ENCODE assay signal across 9 mouse cellular contexts in the genomic region with DNA sequence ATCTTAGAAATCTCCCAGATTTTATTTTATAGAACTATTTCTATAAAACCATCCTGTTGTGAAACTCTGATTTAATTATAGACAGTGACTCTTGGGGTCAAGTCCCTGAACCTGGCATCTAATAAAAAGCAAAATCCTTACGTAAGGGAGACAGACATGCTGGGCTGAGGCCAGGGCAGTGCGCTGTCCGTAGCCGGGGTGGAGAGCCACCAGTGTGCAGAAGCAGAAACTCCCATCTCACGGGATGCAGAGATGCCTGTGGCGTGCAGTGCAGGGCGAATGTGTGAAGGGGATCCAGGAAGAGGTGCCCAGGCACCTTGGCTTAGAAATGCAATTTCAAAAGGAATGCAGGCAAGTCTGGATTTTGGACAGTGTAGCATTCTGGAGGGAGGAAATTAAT.
DNase-seq lines count a peak whose midpoint lies in the region; ATAC-seq lines count a peak whose summit lies in the region.
"Had no signal": no experiment of that assay in that cellular context is flagged by ENCODE, and none has a peak within 500 bp of the region (broad histone marks: within the 10 kb centered on the region; RNA-seq: fewer than 3 reads in every experiment).

No protein-coding gene starts in this region.

- DNase-seq in heart, adult 18-20 months: peak; percentile 22 to 36
- DNase-seq in heart, postnatal 25 days (ENCODE audit: low spot score): no peak
- peak; percentile 13 for DNase-seq in ovary, postnatal 36 days (ENCODE audit: low spot score)
- no peak for DNase-seq in ovary, adult 18-20 months (ENCODE audit: low spot score)
- peak; percentile 34 for DNase-seq in gastrocnemius, postnatal 10 days
- peak; percentile 48 for DNase-seq in skeletal muscle tissue, adult 2 months (ENCODE audit: low read depth, low spot score)
- DNase-seq in frontal cortex, postnatal 25 days (ENCODE audit: low spot score in 2 of 2): no peak
- DNase-seq: thymus, adult 2 months had no signal

- intact Hi-C loops in heart, postnatal 25 days (cut with DNase I): no loop called here

- ATAC-seq in inflammation-experienced regulatory T-cells, adult 6 months: no peak

Comparison
In these comparisons a context has a peak if more than half of its experiments do, and no peak if none do; other contexts are left out.
1. DNase-seq: peak in heart, adult 18-20 months (2 of 2), ovary, postnatal 36 days (single experiment), gastrocnemius, postnatal 10 days (single experiment) and skeletal muscle tissue, adult 2 months (single experiment); none in heart, postnatal 25 days (single experiment), ovary, adult 18-20 months (single experiment) and frontal cortex, postnatal 25 days (0 of 2).